Mouse (Mus musculus) cerebellum, postnatal 4 days (tissue): ENCODE results near the gene Ctrb1.

ENCODE experiments used
- DNase-seq, 2 experiments: peaks; one replicate each; pipeline ENCODE4 v3.0.0; 2022; ENCODE audit warnings: low spot score in 2 of 2, mixed read lengths in 1 of 2

The Ctrb1 gene

DNA sequence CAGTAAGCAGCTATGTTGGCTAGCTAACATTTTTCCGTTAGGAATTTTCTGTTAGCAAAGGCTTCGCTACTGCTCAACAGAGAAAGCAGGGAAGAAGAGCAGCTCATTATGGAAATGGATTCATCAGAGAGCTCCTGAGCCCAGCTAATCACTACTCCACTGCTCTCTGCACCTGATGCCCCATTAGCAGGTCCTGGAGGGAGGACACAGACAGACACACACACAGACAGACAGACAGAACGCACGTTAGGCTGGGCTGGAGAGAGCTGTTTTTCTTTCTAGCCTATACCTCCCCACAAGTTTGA, 26.6 kb upstream of the Ctrb1 start:
- no peak for DNase-seq

DNA sequence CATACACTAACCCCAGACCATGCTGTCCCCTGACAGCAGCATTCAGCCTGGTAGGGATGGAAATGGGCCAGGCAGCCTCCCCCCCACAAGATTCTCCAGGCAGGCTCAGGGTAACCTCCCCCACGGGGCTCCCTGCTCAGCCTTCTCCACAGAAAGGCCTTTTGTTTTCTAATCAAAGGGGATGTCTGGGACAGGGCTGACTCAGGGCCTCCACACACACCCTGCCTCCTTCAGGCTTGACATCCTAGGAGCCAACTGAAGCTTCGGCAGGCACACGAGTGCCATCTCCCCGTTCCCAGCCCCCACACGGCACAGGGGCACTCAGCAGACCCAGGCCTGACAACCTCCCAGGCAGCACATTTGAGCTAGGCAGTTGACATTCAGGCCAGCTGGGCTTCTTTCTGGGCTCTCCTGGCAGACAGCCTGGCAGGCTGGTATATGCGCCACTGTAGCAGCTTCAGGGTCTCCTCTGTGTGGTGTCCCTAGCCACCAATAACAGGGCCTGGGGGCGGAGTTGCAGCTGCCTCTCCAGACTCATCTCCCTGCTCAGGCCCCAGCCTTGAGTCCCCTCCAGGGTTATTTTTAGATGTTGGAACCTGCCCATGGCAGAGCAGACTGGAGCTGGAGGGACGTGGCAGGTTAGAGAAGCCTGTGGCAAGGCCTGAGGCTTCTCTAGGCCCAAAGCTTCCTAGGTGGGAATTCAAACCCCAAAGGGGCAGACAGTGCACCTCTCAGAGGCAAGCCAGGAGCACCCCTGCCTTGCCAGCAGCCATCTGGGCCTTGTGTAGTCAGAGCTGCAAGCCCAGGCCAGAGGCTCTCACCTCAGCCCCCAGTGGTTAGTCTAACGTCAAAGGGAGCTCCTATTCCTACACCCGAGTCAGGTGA, 26.0 kb upstream of the Ctrb1 start:
- DNase-seq: peak; percentile 51 to 84

DNA sequence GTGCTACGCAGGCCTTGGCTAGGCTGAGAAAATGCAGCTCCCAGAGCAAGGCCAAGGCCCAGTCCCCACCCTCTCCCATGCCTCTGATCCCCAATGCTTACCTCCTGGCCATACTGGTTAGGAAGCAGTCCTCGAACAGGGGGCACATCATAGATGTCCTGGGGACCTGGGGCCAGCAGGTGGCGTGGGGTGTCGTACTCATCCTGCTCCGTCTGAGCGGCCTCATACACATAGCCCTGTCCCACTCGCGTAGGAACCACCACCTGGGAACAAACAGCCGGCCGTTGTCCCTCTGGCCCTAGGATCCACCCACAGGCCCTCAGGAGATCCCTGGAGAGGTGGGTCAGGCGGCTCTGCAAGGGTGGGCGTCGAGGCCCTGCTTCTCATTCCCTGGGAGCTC, 24.7 kb upstream of the Ctrb1 start:
- no peak for DNase-seq

DNA sequence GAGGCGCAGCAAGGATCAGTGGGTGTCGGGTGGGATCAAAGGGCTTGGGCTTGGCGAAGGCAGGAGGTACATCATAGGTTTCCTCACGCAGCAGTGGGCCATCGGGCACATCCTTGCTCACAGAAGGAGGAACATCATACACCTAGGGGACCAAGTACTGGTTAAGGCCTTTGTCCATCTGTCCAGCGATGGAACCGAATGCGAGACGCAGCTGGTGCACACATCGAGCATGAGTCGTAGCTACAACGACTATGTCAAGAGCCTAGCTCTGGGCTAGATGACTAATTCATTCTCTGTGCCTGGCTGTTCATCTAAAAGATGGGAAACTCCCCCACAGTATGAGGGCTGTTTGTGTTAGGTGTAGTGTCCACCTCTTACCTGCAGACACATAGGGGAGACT, 23.5 kb upstream of the Ctrb1 start:
- no peak for DNase-seq

DNA sequence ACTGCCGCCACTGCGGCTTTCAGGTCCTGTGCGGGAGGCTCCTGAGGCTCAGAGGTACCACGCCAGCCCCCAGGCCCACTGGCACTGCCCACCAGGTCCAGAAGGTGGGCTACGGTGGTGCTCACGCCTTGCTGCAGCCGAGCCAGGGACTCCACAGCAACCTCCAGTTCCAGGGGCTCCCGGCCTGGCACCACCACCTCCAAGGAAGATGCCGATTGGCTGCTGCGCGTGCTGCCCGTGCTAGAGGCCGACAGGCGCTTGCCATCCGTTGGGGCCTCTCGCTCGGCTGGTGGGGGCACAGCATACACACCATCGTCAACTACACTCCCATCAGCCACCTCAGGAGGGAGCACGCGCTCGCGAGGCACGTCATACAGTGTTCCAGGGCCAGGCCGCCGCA, 23.0 kb upstream of the Ctrb1 start:
- no peak for DNase-seq

DNA sequence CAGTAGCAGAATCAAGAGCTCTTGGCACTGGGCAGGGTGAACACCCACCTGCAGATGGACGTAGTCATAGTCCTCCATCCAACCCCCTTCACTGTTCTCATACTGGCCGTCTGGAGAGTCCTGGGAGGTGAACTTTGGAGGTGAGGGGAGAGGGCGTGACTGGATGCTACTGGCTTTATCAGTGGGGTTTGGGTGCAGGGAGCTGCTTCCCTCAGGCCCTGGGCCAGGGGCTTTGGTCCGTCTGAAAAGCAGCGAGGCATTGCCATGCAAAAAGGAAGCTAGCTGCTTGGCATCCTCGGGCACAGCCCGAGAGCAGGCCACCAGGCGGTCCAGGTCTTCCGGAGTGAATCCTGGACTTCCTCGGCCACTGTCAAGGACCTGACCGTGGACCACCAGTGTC, 22.5 kb upstream of the Ctrb1 start:
- DNase-seq: no peak

DNA sequence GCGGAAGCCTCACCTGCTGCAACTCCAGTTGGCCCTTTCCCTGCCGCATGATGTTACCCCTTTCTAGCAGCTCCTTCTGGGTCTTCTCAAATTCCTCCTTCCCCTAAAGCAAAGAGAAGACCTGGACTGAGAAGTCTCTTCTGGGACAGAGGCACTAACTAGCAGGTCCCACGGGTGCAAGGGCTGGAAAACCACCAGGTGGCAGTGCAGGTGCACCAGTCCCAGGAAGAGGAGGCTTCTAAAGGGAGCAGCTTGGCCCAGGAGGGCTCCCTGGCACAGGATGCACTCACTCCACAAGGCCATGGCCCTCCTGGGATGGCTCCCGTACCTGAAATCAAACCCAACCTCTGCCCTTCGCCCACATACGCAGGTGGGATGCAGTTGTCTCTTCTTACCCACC, 21.8 kb upstream of the Ctrb1 start:
- peak; percentile 57 to 69 for DNase-seq

DNA sequence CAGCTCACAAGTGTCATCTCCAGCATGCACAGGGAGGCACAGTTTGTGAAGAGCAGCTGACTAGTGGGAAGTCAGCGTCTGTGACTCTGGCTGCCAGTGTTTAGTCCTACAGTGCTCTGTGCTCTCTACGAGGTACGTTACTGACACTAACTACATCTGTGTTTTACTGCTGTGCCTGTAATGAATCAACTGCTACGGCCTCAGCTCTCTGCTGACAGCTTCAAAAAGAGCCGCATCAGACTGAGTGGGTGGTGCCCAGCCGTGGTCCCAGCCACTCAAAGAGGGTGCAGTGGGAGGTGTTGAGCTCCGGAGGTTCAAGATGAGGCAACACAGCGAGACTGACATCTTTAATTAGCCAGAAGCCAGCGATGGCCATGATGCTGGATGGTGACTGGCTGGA, 21.3 kb upstream of the Ctrb1 start:
- DNase-seq: no peak

DNA sequence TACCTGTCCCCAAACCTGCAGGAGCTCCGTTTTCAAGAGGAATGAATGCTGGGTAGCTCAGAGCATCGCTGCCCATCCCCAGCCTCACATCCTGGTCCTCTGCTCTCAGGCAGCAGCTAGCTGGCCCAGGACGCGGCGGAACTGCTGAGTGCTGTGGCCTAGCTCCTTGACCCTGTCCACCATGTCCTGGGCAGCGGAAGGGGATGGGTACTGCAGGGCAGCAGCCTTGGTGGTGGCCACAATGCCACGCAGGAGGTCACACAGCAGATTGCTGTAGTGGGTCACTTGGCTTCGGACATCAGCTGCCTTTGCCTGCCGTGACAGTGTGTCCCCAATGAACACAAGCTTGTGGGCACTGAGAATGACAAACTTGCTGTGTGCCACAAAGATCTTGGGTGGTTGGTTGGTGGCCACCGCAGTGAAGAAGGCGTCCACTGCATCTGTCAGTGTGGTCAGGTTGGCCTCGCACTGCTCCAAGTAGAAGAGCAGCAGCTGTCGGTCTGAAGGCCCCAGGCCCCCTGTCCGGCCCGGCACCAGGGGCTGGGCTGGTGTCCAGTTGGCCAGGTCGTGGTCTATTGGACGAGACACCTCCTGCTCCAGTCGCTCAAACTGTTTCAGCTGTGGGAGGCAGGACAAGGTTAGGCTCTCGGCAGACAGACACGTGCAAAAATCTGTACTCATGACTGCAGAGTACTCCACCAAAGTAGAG, 20.1 kb upstream of the Ctrb1 start:
- no peak for DNase-seq

DNA sequence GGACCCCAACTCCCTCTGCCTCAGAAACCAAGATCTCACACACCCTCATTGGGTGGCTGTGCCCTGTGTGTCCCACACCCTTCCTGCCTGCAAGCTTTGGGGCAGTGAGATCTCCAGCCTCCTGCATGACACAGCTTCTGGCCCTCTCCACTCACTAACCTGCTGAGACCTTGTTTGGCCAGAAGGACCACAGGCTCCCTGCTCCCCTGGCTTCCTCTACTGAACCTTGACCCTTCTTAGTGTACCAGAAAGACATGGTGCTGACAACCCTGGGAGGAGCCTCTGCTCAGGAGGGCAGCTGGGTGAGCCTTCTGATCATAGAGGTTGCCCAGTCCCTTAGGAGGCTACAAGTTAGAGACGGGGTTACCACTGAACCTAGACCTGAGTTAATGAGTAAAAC, 18.4 kb upstream of the Ctrb1 start:
- DNase-seq: no peak

DNA sequence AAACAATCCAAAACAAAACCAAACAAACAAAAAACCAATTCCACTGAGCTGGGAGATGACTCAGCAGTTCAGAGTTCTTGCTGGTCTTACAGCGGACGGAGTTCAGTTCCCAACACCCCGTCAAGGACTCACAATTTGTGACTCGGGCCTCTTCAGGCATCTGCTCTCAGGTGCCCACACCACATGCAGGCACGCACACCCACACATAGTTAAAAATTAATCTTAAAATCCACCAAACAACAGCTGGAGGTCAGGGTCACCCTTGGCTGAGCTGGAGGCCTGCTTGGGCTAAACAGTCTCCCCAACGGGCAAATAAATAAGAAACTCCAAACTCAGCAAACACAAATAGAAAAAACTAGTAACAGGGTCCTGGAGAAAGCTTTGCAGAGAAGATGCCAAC, 17.5 kb upstream of the Ctrb1 start:
- no peak for DNase-seq

DNA sequence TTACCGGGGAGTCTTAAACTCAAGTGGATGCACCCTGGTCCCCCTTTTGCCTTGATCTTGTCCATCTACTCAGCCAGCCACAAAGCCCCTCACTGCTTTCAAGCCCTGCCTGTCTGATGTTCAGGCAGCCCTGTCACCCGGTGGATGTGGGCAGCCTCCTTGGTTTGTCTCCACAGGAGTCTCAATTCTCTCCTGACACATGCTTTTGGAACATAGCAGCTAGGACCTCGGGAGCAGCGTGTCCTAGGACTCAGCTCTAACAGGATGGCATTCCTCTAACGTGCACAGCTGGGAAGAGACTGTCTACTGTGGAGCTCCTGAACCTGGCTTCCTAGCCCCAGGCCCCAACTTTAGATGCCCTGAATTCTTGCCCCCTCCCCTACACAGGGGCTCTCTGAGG, 14.9 kb upstream of the Ctrb1 start:
- no peak for DNase-seq

DNA sequence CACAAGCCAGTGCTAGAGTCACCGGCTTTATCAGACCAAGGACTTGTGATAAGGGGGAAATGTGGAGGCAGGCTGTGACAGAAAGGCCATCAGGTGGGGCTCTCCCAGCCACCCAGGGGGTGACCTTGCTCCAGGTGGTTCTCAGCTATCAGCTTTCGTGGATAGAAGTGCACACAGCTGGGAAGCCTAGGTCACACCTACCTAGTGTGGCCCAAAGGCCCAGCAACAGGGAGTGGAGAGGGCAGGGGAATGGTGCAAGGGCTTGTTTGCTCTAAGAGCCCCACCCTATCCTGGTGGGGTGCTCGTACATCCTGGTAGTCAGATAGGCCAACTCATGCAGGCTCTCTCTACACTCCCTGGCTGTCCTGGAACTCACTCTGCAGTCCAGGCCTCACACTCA, 14.4 kb upstream of the Ctrb1 start:
- DNase-seq: no peak

DNA sequence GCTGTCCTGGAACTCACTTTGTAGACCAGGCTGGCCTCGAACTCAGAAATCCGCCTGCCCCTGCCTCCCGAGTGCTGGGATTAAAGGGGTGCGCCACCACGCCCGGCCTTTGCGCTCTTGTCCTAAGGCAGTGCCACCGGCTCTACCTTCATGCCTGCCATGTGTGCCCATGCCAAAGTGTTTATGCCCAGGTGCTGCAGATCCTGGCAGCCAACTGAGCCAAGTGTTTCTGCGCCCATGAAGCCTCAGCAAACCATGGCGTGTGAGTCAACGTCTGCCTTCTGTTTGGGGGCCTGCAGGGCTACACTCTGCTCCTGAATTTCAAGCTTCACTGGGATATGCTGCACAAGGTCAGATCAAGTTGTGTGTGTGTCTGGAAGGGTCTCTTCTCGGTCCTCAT, 13.8 kb upstream of the Ctrb1 start:
- no peak for DNase-seq

DNA sequence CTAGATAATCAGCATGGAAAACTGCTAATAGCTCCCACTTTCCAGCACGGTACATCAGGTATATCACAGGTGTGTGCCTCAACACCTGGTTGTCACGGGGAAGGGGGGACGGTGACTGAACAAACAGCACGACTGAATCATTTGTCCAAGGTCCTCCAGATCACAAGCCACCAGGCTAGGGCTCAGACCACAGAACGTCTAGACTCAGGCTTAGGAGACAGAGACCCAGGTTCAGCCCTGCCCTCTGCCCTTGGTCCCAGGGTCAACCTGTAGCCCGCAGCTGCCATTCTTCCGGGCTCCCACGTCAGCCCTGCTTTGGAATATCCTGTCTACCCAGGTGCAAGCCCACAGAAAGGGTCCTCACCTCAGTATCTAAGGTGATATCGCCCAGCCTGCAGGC, 10.6 kb upstream of the Ctrb1 start:
- DNase-seq: no peak

DNA sequence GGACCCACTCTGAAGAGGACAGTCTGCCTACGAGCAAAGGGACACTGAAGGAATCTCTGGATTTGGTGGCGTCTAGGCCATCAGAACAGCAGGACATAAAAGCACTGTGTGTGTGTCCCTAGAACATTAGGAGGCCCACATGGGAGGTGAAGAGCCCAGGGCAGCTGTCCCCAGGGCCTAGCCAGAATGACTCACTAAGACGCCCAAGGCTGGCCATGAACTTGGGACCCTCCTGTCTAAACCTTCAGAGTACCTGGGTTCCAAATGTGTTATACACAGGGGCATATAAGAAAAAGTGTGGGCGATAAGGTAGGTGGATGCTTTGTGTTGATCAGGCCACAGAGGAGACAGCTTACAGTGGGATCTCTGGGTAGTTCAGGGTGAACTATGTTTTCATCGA, 9.9 kb upstream of the Ctrb1 start:
- DNase-seq: no peak

DNA sequence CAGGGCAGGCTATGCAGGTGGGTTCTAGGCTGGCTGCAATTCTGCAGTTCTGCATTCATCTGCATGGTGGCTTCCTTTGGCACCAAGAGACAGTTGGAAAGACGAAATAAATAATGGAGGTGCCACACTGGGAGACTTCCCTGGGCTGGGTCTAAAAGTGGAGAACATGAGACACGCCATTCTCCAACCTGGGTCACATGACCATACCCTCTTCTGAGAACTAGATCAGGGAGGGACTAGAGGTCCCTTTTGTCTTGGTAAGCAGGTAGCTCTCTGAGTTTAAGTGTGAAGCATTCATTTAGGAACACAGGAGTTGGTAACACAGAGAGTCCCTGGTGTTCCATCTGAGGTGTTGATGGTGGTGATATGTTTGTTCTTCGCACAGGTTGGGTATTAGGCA, 9.4 kb upstream of the Ctrb1 start:
- no peak for DNase-seq

DNA sequence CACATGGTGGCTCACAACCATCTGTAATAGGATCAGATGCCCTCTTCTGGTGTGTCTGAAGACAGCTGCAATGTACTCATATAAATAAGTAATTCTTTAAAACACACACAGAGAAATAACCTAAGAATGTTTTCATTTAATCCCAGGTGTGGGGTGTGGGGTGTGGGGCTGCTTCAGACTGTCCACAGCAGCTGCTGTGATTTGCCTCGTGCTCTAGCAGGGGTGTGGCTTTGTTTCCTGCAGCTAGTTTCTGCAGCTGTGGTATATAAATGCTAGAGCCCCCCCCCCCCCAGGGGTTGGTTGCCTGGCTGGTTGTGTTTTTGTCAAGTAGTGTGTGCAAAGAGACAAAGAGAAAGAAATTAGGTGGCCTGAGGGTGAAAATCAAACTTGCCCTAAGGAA, 8.2 kb upstream of the Ctrb1 start:
- DNase-seq: no peak

DNA sequence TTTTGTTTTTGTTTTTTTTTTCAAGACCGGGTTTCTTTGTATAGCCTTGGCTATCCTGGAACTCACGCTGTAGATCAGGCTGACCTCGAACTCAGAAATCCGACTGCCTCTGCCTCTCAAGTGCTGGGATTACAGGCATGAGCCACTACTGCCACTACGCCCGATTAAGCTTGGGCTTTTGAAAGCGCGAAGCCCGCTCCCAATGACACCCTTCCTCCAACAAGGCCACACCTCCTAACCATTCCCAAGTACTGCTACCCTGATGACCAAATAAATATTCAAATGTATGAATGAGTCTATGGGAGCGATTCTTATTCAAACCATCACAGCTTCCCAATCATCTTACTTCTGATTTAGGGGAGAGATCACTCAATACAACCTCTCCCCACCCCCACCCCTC, 6.8 kb upstream of the Ctrb1 start:
- DNase-seq: no peak

DNA sequence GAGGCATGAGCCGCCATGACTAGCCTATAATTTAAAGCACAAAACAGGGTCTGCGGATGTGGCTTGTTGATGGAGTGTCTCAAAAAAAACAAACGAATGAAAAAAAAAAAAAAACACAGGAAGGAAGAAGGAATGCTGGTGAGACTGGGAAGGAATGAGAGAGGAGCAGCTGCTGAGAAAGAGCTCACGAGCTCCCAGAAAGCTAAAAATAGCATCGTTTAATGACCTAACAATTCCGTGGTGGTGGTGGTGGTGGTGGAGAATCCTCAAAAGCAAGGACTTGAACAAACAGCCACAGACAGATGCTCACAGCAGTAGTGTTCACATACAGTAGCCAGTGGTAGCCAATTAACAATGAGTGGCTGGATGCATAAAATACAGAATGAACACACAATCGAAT, 4.6 kb upstream of the Ctrb1 start:
- DNase-seq: no peak

DNA sequence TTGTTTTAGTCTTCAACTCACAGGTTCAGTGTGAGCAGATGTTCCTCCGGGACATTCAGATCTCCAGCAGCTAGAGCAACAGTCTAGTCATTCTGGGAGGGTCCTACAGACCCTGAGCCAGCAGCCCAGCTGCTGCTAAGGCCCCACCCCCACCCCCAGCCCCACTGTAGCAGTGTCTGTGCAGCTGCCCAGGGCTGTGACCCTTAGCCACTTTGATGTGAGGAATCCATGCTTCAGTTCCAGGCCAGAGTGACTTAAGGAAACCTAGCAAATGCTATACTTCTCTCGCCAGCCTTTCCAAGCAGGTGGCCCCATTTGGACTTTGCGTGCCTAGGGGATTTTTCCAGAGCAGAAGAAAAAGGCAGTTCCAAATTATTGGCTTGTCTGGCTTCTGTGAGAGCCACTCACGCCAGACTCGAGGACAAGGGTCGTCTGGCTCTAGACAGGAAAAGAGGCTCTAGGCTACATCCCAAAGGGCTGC, 2.5 kb upstream of the Ctrb1 start:
- no peak for DNase-seq

DNA sequence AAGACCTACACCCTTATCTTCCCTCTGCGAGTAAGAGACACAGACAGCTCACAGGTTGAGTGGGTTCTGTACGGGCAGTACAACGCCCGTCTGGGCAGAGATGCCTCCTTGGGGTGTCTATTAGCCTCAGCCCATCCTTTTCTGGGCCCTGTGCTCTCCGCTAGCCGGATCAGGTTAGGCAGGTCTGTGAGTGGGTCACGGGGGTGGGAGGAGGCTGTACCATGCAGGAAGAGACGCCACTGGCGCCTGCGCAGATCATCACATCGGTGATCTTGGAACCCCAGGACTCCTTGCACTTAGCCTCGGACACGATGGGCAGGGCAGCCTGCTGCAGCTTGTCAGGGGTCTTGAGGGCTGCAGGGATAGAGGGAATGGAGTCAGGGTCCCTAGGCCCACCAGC, 3.9 kb downstream of the Ctrb1 start:
- DNase-seq: no peak

DNA sequence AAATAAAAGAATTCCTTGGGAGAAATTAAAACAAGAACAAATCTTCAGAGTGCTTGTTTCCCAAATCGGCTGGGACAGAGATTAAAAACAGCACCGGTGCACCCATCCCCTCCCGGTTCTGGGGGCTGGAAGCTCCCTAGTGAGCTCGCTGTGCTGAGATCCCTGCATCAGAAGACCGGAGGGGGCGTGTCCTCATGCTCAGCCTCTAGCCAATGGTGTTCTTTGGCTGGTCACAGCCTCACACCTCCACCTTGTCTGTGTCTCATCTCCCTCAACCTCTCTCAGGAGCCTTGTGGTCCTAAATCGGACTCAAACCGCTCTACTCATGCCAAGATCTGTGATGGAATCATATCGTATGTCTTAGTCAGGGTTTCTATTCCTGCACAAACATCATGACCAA, 8.3 kb downstream of the Ctrb1 start:
- no peak for DNase-seq

DNA sequence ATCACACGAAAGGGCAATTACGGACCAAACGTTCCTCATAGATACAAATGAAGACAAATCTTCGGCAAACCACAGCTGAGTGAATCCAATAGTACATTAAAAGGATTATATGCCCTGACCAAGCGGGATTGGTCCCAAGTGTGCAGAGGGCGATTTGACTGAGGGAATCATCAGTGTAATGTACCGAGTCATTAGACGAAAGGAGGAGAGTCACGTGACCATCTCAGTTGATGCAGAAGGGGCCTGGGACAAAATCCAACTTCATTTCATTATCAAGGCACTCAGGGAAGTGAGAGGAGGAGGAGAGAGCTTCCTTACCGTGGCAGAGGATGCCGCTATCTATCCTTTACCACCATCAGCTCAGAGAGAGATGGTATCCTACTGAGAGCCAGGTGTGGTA, 9.7 kb downstream of the Ctrb1 start:
- no peak for DNase-seq
